Mouse (Mus musculus) CH12.LX (cell line): ENCODE results near the gene Vwf. TPM values are rescaled to one million over a fixed set of nuclear protein-coding genes. Genes with fewer than 3 reads are reported as not detected.
A peak's percentile ranks its signal among the peaks of the same experiment; 100 is the strongest.

Experiments
- DNase-seq: peaks from one replicate; pipeline ENCODE4 v3.0.0-alpha.2; 2013; ENCODE audit errors: extremely low read depth
- H3K27ac ChIP-seq: 2 replicates; pipeline ENCODE4 v1.5.1; 2012; ENCODE audit warnings: low read depth, mild to moderate bottlenecking, control low read depth, moderate library complexity; ENCODE audit not compliant: insufficient read depth
- H3K27me3 ChIP-seq: replicated peaks from 2 replicates; pipeline ENCODE3; 2012; ENCODE audit warnings: inconsistent platforms
- H3K36me3 ChIP-seq, 2 experiments: replicated peaks in 1 of 2; 2 replicates each; pipeline versions ENCODE3 to v1.6.1; 2012; ENCODE audit warnings: inconsistent platforms in 1 of 2, low read length in 1 of 2, mild to moderate bottlenecking in 1 of 2, mixed read lengths in 1 of 2, moderate library complexity in 1 of 2; ENCODE audit not compliant: control insufficient read depth in 1 of 2, insufficient read depth in 1 of 2
- H3K4me1 ChIP-seq, 2 experiments: 2 replicates each; pipeline ENCODE4 v1.6.1; 2012; ENCODE audit warnings: inconsistent platforms in 1 of 2, moderate library complexity in 1 of 2; ENCODE audit not compliant: insufficient read depth in 2 of 2, control insufficient read depth in 1 of 2
- H3K4me2 ChIP-seq: 2 replicates; pipeline ENCODE4 v1.6.1; 2012; ENCODE audit warnings: low read depth, mild to moderate bottlenecking, control low read depth; ENCODE audit not compliant: poor library complexity, insufficient read depth, severe bottlenecking
- H3K4me3 ChIP-seq, 3 experiments: fragments of 150-350 bp in 1 of 3; sonication (generic) in 1 of 3; replicated peaks in 1 of 3; 2 replicates each; pipeline versions ENCODE3 to v1.5.1; 2011 to 2012; ENCODE audit warnings: low read depth in 2 of 3, low read length in 2 of 3, mild to moderate bottlenecking in 2 of 3, moderate library complexity in 2 of 3, control low read depth in 1 of 3, improper control_type of control experiment in 1 of 3, inconsistent platforms in 1 of 3, mixed read lengths in 1 of 3; ENCODE audit not compliant: poor library complexity in 1 of 3
- H3K79me2 ChIP-seq: replicated peaks from 2 replicates; pipeline ENCODE4 v1.6.1; 2012; ENCODE audit warnings: mild to moderate bottlenecking, moderate library complexity; ENCODE audit not compliant: control insufficient read depth, poor library complexity, insufficient read depth, severe bottlenecking; ENCODE audit errors: extremely low read depth
- H3K9ac ChIP-seq: 2 replicates; pipeline ENCODE4 v1.6.1; 2012; ENCODE audit warnings: low read depth, mild to moderate bottlenecking, control low read depth, moderate library complexity; ENCODE audit not compliant: insufficient read depth
- H3K9me3 ChIP-seq: replicated peaks from 2 replicates; pipeline ENCODE3; 2012; ENCODE audit warnings: low read length, inconsistent platforms, mixed read lengths
- CHD1 ChIP-seq: IDR thresholded peaks from 2 replicates; pipeline ENCODE4 v1.6.1; 2012; ENCODE audit warnings: low read depth, low read length, improper control_type of control experiment, inconsistent platforms
- CTCF ChIP-seq, 2 experiments: IDR thresholded peaks in 1 of 2; conservative IDR thresholded peaks in 1 of 2; 2 replicates each; pipeline ENCODE4 v1.5.1; 2011 to 2012; ENCODE audit warnings: low read depth in 2 of 2, low read length in 2 of 2, improper control_type of control experiment in 1 of 2, inconsistent platforms in 1 of 2, mild to moderate bottlenecking in 1 of 2, moderate library complexity in 1 of 2
- E2F4 ChIP-seq: IDR thresholded peaks from 2 replicates; pipeline ENCODE4 v1.6.1; 2011; ENCODE audit warnings: low read depth, low read length, improper control_type of control experiment; ENCODE audit not compliant: insufficient replicate concordance
- ETS1 ChIP-seq: conservative IDR thresholded peaks from 2 replicates; pipeline ENCODE4 v1.6.1; 2012; ENCODE audit warnings: low read depth, mild to moderate bottlenecking, inconsistent platforms, low read length, improper control_type of control experiment, moderate library complexity
- GABPA ChIP-seq: IDR thresholded peaks from 2 replicates; pipeline ENCODE4 v1.6.1; 2012; ENCODE audit warnings: low read depth, low read length, improper control_type of control experiment, inconsistent platforms; ENCODE audit not compliant: insufficient replicate concordance
- HCFC1 ChIP-seq: IDR thresholded peaks from 2 replicates; pipeline ENCODE4 v1.6.1; 2012; ENCODE audit warnings: low read depth, mild to moderate bottlenecking, inconsistent platforms, low read length, improper control_type of control experiment
- IRF4 ChIP-seq: IDR thresholded peaks from 2 replicates; pipeline ENCODE4 v1.6.1; 2014; ENCODE audit warnings: low read depth, mild to moderate bottlenecking, inconsistent platforms, low read length, improper control_type of control experiment
- JUN ChIP-seq: IDR thresholded peaks from 2 replicates; pipeline ENCODE4 v1.6.1; 2011; ENCODE audit warnings: low read depth, mild to moderate bottlenecking, low read length, improper control_type of control experiment, moderate library complexity; ENCODE audit not compliant: insufficient read depth
- JUND ChIP-seq: conservative IDR thresholded peaks from 2 replicates; pipeline ENCODE4 v1.6.1; 2011; ENCODE audit warnings: low read depth, low read length, improper control_type of control experiment
- KAT2A ChIP-seq: IDR thresholded peaks from 2 replicates; pipeline ENCODE4 v1.6.1; 2012; ENCODE audit warnings: low read length, improper control_type of control experiment, inconsistent platforms; ENCODE audit not compliant: insufficient replicate concordance
- MAX ChIP-seq: IDR thresholded peaks from 2 replicates; pipeline ENCODE4 v1.6.1; 2011; ENCODE audit warnings: low read length, improper control_type of control experiment
- MEF2A ChIP-seq: IDR thresholded peaks from 2 replicates; pipeline ENCODE4 v1.6.1; 2014; ENCODE audit warnings: low read depth, mild to moderate bottlenecking, inconsistent platforms, low read length, improper control_type of control experiment, borderline replicate concordance
- MYC ChIP-seq: IDR thresholded peaks from 2 replicates; pipeline ENCODE4 v1.6.1; 2011; ENCODE audit warnings: low read depth, mild to moderate bottlenecking, improper control_type of control experiment, low read length
- NRF1 ChIP-seq: IDR thresholded peaks from 2 replicates; pipeline ENCODE4 v1.6.1; 2014; ENCODE audit warnings: low read depth, mild to moderate bottlenecking, inconsistent platforms, low read length, improper control_type of control experiment, moderate library complexity
- POLR2A ChIP-seq: IDR thresholded peaks from 2 replicates; pipeline ENCODE4 v1.6.1; 2011; ENCODE audit warnings: low read depth, mild to moderate bottlenecking, improper control_type of control experiment, low read length
- RAD21 ChIP-seq: IDR thresholded peaks from 2 replicates; pipeline ENCODE4 v1.6.1; 2011; ENCODE audit warnings: low read depth, mild to moderate bottlenecking, low read length, improper control_type of control experiment, moderate library complexity
- SMC3 ChIP-seq: IDR thresholded peaks from 2 replicates; pipeline ENCODE4 v1.6.1; 2011; ENCODE audit warnings: low read depth, low read length, improper control_type of control experiment
- TCF12 ChIP-seq: IDR thresholded peaks from 2 replicates; pipeline ENCODE4 v1.6.1; 2014; ENCODE audit warnings: low read depth, mild to moderate bottlenecking, inconsistent platforms, low read length, improper control_type of control experiment
- UBTF ChIP-seq: IDR thresholded peaks from 2 replicates; pipeline ENCODE4 v1.6.1; 2012; ENCODE audit warnings: low read depth, mild to moderate bottlenecking, inconsistent platforms, low read length, improper control_type of control experiment, moderate library complexity
- USF1 ChIP-seq: IDR thresholded peaks from 2 replicates; pipeline ENCODE4 v1.6.1; 2014; ENCODE audit warnings: low read depth, mild to moderate bottlenecking, inconsistent platforms, low read length, improper control_type of control experiment
- ZKSCAN1 ChIP-seq: IDR thresholded peaks from 2 replicates; pipeline ENCODE4 v1.6.1; 2012; ENCODE audit warnings: low read depth, inconsistent platforms, low read length, improper control_type of control experiment, borderline replicate concordance
- ZMIZ1 ChIP-seq: IDR thresholded peaks from 2 replicates; pipeline ENCODE4 v1.6.1; 2012; ENCODE audit warnings: low read depth, mild to moderate bottlenecking, inconsistent platforms, low read length, improper control_type of control experiment
- dilution Hi-C: fragments of 300-500 bp; cut with MboI; formaldehyde crosslinking; loops from 2 replicates; pipeline ENCODE4 v1.14.3; 2020; ENCODE audit warnings: low sequenced_read_pairs; ENCODE audit not compliant: extremely low pct_unique_long_range_greater_than_20kb, extremely low pct_ligation_motif_present
- in situ Hi-C: fragments of 300-500 bp; cut with MboI; formaldehyde crosslinking; loops from 3 replicates; pipeline ENCODE4 v1.14.3; 2019; ENCODE audit warnings: low sequenced_read_pairs, low pct_ligation_motif_present, low pct_unique_long_range_greater_than_20kb, mixed read lengths
- polyA plus RNA-seq: library from polyadenylated mRNA; unstranded; fragments of >175 nt; gene quantifications from 2 replicates; pipeline ENCODE4 v1.2.1, GENCODE M21; 2012; ENCODE audit warnings: low read depth; ENCODE audit not compliant: insufficient read length
- total RNA-seq, 2 experiments: library from RNA; depleted of rRNA; stranded (reverse); fragments of 300-350 nt in 1 of 2; fragments of >200 nt in 1 of 2; gene quantifications; 2 replicates each; pipeline ENCODE4 v1.2.3; 2012 to 2014

Vwf gene
- total and polyA plus RNA-seq, 3 experiments, result not detected

- Histone ChIP-seq H3K4me3 (no peak overlapping the region), H3K27me3 (peaks cover 90% of the 10 kb centered on the region), H3K4me2 (no peak overlapping the region), H3K27ac (no peak overlapping the region), H3K4me1 (no peaks in the 10 kb centered on the region), H3K9me3 (no peaks in the 10 kb centered on the region), H3K79me2 (no peaks in the 10 kb centered on the region), H3K36me3 (no peaks in the 10 kb centered on the region), H3K9ac (no peak overlapping the region)
- dilution Hi-C loops, result no loop called here
- TF ChIP-seq POLR2A (no peak), ZKSCAN1 (no peak), NRF1 (no peak), GABPA (no peak), KAT2A (no peak), ZMIZ1 (no peak), UBTF (no peak), SMC3 (no peak), JUN (no peak), HCFC1 (no peak), CTCF (conservative IDR thresholded peaks at IDR 0.05 in 1 of 2, IDR thresholded peaks at IDR 0.05 in 1 of 2; ENCODE audit: low read depth in 2 of 2, low read length in 2 of 2) (no peak), E2F4 (no peak), MEF2A (no peak), CHD1 (no peak)
- in situ Hi-C loops, result loop anchor here (25.0 kb wide), 2 partner anchors 744 to 869 kb away; no protein-coding TSS in a partner anchor
- DNase-seq, result no peak
Measured at GRCm38 (mm10) chr6:125617855-125618254, 71.3 kb downstream of the Vwf start.

GRCm38 (mm10) chr6:125620764-125621163, 74.2 kb downstream of the Vwf start:
- no peaks in the 10 kb centered on the region for H3K9me3 ChIP-seq
- H3K36me3 ChIP-seq, result no peaks in the 10 kb centered on the region
- H3K4me2 ChIP-seq, result no peak overlapping the region
- TF ChIP-seq JUND (no peak), HCFC1 (no peak), CTCF (conservative IDR thresholded peaks at IDR 0.05 in 1 of 2, IDR thresholded peaks at IDR 0.05 in 1 of 2; ENCODE audit: low read depth in 2 of 2, low read length in 2 of 2) (peak; percentile 7 to 49; a peak in 2 of 4 replicates), USF1 (no peak), TCF12 (no peak), ZKSCAN1 (no peak), ETS1 (no peak), MYC (no peak), UBTF (no peak), MAX (no peak), RAD21 (peak; percentile 46), IRF4 (no peak)
- dilution Hi-C loops (no loop called here), in situ Hi-C loops (loop anchor here (5.0 to 25.0 kb wide), 3 partner anchors 42 to 867 kb away; no protein-coding TSS in a partner anchor)
- no peak for DNase-seq
- no peak overlapping the region for H3K9ac ChIP-seq
- no peaks in the 10 kb centered on the region for H3K4me1 ChIP-seq
- peaks cover 94% of the 10 kb centered on the region for H3K27me3 ChIP-seq
- no peak overlapping the region for H3K4me3 ChIP-seq
- H3K79me2 ChIP-seq, result no peaks in the 10 kb centered on the region
- no peak overlapping the region for H3K27ac ChIP-seq
